Mouse (Mus musculus): ENCODE data around the gene Hist1h4n.
"Not testable (repeated sequence)": the region's sequence is repeated elsewhere in the genome, so short reads cannot be mapped to it uniquely, and the experiment has no call there.

The Hist1h4n gene

DNA sequence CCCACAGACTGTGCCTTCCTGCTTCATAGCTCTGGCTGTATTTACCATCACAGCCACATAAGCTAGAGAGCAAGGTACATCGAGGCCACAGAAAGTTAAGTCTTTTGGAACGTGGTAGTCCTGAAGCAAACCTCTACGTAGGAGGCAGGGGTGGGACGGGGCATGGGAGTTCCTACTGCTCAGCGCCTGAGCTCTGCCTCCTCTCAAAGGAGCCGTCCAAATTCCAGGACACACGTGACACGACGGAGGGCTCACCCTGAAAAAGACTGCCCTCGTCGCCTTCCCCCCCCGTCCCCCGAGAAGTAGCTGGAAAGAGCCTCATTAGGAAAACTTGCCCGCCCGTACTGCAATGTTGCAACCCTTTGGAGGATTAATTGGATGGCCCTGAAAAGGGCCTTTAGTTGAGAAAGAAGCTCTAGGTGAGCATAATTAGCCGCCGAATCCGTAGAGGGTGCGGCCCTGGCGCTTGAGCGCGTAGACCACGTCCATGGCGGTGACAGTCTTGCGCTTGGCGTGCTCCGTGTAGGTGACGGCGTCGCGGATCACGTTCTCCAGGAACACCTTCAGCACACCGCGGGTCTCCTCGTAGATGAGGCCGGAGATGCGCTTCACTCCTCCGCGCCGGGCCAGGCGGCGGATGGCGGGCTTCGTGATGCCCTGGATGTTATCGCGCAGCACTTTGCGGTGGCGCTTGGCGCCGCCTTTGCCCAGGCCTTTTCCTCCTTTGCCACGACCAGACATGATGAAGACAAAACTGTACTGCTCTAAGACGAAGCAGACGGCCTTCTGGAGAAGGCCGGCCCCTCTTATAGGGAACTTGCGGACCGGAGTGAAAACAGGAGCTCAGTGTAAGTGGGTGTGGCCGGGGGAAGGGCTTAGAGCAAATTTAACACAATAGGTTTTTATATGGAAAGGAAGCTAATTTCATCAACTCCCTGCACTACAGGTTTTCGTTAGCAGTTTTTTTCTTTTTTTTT is at the start of gene Hist1h4n:
Gene Hist1h4n (minus strand): TSS at position 779 of the 977 bp plus-strand sequence.
- DNase-seq (ENCODE audit: low spot score in 2 of 2) = peak; percentile 40 to 45

- no peak for DNase-seq (ENCODE audit: low spot score in 2 of 2)
These were observed 48.7 kb upstream of the Hist1h4n start for GRCm38 (mm10) chr13:21880735-21881134.

DNA sequence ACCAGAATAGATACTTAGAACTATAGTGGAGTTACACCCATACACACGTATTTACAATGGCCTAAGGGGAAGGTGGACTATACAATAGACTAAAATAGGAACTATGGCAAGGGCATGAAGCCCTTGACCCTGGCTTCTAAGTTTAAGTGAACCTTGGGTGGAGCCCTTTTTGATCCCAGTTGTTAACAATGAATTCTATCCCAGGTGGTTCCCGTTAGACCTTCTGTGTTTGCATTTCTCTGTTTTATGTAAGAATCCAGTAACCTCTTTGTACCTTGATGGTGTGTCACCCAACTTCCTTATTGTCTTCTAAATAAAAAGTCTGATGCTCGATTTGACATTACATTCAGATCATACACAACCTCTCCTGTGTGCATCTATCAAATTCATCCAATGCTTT is 33.5 kb upstream of the Hist1h4n start:
- DNase-seq (ENCODE audit: low spot score in 2 of 2) = not testable (repeated sequence)

- DNase-seq (ENCODE audit: low spot score in 2 of 2) = no peak
These were observed 29.6 kb upstream of the Hist1h4n start for GRCm38 (mm10) chr13:21861608-21862007.

DNA sequence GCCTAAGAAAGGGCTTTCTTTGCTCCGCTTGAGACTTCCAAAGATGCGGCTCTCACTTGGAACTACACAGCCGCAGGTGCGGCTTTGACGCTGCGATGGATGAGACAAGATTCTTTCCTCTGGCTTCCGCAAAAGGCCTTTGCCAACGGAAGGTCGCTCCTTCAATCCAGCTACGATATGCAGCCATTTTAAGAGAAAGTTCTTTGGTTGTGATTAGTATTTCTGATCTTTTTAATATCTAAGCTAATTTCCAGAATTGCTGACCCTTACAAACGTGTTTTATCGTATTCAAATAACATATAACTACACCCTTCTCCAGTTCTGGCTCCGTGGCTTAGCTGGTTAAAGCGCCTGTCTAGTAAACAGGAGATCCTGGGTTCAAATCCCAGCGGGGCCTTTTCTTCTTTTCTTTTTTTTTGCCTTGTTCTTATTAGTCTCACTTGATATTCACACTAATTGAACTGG is 23.7 kb upstream of the Hist1h4n start:
- DNase-seq (ENCODE audit: low spot score in 2 of 2) = peak; percentile 16 to 38

DNA sequence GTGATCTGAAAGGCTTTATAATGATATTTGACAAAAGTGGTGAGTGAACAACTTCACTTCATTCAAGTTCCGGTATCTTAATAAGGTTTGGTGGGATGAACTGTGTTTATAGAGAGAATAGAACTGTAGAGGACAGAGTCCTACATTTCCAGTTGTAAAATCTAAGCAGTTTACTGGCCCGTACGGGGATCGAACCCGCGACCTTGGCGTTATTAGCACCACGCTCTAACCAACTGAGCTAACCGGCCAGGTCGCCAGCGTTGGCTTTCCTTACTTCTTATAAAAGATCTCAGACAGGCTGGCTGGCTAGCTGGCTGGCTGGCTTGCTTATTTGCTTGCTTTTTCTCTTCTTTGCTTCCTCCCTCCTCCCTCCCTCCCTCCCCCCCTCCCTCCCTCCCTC is 23.1 kb upstream of the Hist1h4n start:
- DNase-seq (ENCODE audit: low spot score in 2 of 2) = peak; percentile 69 to 78

DNA sequence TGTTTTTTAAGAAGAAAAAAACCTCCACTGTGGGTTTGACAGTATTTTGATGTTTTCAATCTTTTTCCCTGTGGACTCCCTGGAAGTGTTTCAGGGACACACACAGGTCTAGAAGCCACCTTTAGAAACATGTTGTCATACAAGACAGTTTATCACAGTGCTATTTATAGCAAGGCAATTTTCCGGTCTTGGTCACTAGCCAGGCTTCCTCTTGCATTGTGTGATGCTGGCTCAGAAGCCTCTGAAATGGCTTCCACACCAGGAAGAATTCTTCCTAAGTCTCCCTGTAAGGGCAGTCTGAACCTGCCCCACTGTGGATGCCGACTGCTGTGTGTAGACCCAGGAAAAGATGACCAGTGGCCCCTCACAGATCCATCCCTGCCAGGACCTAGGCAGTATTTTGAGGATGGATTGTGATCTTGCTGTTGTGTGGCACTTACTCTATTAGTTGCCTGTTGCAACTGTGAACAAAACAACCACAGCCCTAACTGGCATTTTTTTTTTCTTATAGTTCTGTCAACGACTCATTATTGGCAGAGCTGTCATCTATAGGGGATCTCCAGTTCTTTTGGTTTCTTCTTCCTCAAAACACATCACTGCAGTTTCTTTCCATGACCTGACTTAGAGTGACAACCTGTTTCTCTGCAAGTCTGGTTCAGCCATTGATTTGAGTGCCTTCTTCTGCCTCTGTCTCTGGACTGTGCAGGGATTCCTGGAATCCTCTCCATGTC is 20.4 kb upstream of the Hist1h4n start:
- DNase-seq (ENCODE audit: low spot score in 2 of 2) = no peak

GRCm38 (mm10) chr13:21850696-21851095 is 18.7 kb upstream of the Hist1h4n start:
- DNase-seq (ENCODE audit: low spot score in 2 of 2) = not testable (repeated sequence)

DNA sequence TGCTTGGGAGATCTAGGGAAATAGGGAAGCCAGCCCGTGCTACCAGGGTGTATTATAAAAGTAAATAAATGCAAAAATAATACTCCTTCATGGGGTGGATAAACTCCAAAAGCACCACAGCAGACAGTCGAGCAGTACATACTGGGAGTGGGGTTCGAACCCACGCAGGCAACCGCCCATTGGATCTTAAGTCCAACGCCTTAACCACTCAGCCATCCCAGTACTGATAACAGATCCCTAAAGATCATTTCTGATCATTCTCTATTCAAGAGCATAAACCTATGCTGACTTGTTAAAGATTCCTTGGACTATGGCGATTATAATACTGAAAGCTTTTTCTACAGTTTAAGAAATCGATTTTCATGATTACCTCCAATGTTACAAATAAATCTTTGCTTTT is 15.9 kb upstream of the Hist1h4n start:
- no peak for DNase-seq (ENCODE audit: low spot score in 2 of 2)

DNA sequence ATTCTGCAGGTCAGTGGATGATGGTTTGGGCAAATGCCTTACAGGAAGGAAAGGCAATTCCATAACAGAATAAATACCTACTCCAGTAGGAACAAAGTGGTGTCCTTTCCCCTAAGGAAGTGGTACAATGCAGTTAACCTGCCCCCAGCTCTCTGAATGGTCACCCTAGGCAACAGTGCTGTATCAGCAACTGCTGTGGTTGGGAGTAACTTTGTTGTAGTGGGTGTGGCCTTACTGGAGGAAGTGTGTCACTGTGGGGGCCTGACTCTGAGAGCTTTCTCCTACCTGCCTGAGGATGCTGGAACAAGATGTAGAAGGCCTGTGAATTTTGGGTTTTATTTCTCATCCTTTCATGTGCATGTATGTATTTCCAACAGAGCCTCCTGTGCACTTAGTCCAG is 14.4 kb upstream of the Hist1h4n start:
- not testable (repeated sequence) for DNase-seq (ENCODE audit: low spot score in 2 of 2)

DNA sequence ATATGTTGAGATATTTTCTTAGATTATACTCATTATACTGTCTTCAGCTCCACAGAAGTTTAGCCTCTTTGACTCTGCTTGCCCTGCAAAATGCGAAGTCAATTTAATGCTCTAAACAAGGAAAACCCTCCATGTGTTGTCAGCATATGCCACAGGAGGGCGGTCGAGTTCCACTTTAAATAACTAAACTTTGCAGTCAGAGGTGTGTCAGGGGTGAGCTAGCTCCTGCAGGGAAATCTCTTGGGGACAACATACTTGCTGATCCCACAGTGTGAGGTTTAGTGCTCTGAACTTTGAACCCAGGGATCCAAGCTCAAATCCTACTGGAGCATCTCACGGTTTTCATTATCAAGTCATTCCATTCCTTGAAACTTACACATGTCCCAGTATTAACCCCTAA is 8.5 kb upstream of the Hist1h4n start:
- not testable (repeated sequence) for DNase-seq (ENCODE audit: low spot score in 2 of 2)

DNA sequence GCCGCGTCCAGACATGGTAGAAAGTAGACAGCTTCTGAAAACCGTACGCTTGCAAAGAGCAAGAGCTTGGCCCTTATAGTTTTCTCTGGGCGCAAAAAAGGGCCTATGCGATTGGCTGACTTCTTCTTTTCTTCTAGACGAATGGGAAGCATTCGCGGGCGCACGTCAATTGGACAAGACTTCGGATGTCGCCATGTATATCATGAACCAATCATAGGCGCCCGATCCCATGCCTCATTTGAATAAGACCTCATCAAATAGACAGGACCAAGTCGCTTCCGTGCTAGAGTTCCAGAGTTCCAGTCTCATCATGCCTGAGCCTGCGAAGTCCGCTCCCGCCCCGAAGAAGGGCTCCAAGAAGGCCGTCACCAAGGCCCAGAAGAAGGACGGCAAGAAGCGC is 1.5 kb upstream of the Hist1h4n start, which contains the start of the genes Hist1h2ap and Hist1h2br:
Gene Hist1h2ap (minus strand): TSS at position 47 of the 400 bp plus-strand sequence.
Gene Hist1h2br (plus strand): TSS at position 283 of the 400 bp plus-strand sequence.
- DNase-seq (ENCODE audit: low spot score in 2 of 2) = not testable (repeated sequence)

GRCm38 (mm10) chr13:21830344-21830743 is 1.7 kb downstream of the Hist1h4n start:
- peak; percentile 29 to 33 for DNase-seq (ENCODE audit: low spot score in 2 of 2)

DNA sequence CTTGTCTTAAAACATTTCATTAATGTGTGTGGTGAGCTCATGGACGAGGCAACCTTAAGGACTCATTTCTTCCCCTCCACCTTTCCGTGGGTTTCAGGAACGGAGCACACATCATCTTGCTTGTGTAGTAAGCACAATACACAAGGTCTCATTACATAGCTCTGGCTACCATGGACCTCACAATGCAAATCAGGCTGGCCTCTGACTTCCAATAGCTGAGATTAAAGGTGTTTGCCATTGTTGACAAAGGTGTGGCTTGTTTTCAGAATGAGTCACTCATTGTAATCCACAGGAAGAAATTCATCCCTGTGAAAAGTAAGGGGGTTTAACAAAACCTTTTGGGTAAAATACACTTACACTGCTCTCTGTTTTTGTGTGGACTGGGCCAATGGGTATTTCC is 3.5 kb downstream of the Hist1h4n start:
- no peak for DNase-seq (ENCODE audit: low spot score in 2 of 2)

DNA sequence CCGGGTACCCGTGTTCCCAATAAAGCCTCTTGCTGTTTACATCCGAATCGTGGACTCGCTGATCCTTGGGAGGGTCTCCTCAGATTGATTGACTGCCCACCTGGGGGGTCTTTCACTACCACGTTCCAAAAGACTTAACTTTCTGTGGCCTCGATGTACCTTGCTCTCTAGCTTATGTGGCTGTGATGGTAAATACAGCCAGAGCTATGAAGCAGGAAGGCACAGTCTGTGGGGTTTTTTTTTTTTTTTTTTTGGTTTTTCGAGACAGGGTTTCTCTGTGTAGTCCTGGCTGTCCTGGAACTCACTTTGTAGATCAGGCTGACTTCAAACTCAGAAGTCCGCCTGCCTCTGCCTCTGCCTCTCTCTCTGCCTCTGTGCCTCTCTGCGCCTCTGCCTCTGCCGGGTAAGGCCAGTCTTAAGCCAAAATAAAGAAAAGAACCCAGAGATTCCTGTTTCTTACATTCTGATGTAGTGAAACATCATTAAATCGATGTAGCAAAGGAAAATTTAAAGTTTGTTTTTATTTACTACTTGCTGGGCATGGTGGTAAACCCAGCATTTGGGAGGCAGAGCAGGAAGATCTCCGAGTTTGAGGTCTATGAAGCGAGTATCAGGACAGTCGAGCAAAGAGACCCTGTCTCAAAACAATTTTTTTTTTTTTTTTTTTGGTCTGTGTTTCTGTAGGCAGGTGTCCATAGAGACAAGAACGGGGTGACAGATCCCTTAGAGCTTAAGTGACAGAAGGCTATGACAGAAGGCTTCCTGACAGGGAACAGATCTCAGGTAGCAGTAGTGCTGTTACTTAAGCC is 11.7 kb downstream of the Hist1h4n start:
- DNase-seq (ENCODE audit: low spot score in 2 of 2) = not testable (repeated sequence)

DNA sequence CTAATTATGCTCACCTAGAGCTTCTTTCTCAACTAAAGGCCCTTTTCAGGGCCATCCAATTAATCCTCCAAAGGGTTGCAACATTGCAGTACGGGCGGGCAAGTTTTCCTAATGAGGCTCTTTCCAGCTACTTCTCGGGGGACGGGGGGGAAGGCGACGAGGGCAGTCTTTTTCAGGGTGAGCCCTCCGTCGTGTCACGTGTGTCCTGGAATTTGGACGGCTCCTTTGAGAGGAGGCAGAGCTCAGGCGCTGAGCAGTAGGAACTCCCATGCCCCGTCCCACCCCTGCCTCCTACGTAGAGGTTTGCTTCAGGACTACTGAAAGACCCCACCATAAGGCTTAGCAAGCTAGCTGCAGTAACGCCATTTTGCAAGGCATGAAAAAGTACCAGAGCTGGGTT is 19.9 kb downstream of the Hist1h4n start:
- DNase-seq (ENCODE audit: low spot score in 2 of 2) = peak in 1 of 2 experiments; percentile 23

DNA sequence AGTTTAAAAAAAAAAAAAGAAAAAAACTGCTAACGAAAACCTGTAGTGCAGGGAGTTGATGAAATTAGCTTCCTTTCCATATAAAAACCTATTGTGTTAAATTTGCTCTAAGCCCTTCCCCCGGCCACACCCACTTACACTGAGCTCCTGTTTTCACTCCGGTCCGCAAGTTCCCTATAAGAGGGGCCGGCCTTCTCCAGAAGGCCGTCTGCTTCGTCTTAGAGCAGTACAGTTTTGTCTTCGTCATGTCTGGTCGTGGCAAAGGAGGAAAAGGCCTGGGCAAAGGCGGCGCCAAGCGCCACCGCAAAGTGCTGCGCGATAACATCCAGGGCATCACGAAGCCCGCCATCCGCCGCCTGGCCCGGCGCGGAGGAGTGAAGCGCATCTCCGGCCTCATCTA is 20.5 kb downstream of the Hist1h4n start, which contains the start of gene Hist1h4m:
Gene Hist1h4m (plus strand): TSS at position 208 of the 400 bp plus-strand sequence.
- DNase-seq (ENCODE audit: low spot score in 2 of 2) = peak; percentile 54 to 58

DNA sequence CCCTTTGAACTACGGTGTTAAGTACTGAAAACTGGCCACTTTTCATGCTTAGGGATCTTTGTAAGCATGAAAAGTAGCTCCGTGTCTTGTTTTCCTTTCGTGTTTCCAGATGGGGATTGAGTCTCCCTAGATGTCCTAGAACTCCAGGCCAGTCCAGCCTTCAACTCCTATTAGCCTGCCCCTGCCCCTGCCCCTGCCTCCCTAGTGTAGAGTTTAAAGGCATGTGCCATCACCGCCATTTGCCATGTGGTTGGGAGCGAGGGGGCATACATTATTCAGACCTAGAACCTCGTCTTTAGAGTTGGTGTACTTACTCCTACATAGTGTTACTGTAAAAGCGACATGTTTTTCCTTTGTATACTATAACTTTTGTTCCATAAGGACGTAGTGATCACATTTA is 20.9 kb downstream of the Hist1h4n start:
- not testable (repeated sequence) for DNase-seq (ENCODE audit: low spot score in 2 of 2)

DNA sequence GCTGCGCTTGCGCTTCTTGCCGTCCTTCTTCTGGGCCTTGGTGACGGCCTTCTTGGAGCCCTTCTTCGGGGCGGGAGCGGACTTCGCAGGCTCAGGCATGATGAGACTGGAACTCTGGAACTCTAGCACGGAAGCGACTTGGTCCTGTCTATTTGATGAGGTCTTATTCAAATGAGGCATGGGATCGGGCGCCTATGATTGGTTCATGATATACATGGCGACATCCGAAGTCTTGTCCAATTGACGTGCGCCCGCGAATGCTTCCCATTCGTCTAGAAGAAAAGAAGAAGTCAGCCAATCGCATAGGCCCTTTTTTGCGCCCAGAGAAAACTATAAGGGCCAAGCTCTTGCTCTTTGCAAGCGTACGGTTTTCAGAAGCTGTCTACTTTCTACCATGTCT is 21.9 kb downstream of the Hist1h4n start, which contains the start of the genes Hist1h2bq and Hist1h2ao:
Gene Hist1h2bq (minus strand): TSS at position 125 of the 400 bp plus-strand sequence.
Gene Hist1h2ao (plus strand): TSS at position 393 of the 400 bp plus-strand sequence.
- not testable (repeated sequence) for DNase-seq (ENCODE audit: low spot score in 2 of 2)

GRCm38 (mm10) chr13:21803058-21803457 is 28.9 kb downstream of the Hist1h4n start:
- DNase-seq (ENCODE audit: low spot score in 2 of 2) = not testable (repeated sequence)

- DNase-seq (ENCODE audit: low spot score in 2 of 2) = not testable (repeated sequence)
These were observed 34.8 kb downstream of the Hist1h4n start for GRCm38 (mm10) chr13:21797163-21797562.

Measured in spleen, postnatal 10 days (tissue).